Mouse (Mus musculus): Measurements from ENCODE around the gene Trabd2b.

Trabd2b gene

DNA sequence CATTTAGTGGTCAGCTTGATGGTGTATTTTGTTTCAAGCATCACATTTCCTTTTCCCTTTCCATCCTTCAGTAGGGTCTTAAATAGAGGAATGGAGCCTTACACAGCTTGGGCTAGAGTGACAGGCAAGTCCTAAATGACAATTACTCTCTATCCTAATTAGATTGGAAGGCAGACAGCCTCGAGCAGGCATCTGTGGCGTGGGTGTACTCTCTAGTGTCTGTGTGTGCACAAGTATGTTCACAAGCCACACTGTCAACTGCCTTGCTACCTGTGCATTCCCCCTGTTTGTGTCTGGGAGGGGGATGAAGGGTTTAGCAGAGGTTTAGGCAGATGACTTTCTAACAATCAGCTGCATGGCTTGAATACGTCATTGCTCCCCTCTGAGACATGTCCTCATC lies 6.7 kb upstream of the Trabd2b start:
- no peak for DNase-seq (ENCODE audit: low spot score)

DNA sequence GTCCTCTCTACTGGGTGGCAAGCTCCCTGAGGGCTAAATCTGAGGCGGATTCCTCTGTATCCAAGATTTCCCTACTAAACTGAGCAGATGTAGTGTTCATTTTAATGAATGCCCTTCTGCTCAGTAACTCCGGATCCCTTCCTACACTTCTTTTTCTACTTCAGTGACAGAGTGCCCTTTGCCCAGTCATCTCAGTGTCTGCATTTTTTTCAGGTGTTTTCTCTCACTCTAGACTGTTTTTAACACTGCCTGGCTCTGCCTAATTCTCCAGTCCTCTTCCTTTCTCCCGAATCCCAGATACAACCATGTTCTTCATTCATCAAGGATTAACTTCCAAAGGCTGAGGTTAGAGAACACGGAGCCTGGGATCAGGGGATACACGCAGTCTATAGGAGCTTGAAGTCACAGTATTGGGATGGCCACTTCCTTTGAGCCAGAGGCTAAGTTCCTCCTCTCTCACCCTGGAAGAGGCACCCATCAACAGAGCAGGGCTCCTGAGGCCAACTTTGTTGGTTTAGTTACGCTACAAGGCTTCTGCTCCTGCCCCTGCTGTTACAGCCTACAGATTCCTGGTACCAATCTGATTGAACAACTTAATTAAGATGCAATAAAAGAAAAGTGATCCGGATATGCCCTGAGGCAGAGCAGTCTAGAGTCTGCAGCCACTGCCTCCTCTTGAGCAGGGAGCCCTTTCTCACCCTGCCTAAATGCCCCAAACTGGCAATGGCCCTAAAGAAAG lies 4.4 kb upstream of the Trabd2b start:
- DNase-seq (ENCODE audit: low spot score) = no peak

DNA sequence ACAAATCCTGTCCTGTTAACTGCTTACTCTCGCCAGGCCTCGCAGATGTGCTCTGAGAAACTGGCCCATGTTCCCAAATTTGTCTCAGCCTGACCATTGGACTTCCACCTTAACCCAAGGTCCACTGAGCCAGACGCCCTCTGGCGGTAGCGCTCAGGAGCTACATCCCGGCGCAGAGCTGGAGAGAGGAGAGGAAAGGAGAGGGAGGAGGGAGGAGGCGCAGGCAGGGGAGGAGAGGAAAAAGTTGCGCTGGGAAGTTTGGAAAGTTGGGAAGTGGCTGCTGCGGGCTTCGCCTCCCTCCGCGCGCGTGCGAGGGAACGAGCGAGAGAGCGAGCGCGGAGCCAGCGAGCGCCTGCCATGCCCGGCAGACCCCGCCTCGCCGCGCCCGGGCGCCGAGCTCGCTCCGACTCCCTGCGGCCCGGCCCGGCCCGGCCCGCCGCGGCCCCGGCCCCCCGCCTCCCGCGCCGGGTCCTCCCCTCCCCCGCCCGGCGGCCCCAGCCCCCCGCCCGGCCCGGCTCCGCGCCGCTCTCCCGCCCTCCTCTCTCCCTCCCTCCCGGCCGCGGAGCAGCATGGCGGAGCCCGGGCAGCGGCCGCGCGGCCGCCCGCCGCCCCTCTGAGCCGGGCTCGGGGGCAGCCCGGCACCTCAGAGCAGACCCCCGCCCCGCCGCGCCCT lies 706 bp upstream of the Trabd2b start:
- no peak for DNase-seq (ENCODE audit: low spot score)

DNA sequence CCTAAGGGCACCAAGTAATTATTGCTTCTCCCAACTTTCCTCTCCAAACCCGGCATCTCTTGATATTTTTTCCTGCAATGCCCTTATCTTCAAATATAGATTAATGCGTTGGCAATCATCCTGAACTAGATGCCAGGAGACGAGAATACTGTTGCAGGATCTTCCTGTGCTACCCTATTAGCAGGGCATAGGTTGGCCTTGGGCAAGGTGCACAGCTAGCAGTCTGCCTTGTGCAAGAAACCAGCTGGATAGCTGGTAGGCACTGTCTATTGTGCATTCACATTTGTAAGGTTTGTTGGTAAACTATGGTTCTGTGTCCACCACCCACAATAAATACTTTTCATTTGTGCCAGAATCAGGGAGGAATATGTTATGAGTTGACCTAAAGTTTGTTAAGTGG lies 992 bp downstream of the Trabd2b start:
- DNase-seq (ENCODE audit: low spot score) = no peak

DNA sequence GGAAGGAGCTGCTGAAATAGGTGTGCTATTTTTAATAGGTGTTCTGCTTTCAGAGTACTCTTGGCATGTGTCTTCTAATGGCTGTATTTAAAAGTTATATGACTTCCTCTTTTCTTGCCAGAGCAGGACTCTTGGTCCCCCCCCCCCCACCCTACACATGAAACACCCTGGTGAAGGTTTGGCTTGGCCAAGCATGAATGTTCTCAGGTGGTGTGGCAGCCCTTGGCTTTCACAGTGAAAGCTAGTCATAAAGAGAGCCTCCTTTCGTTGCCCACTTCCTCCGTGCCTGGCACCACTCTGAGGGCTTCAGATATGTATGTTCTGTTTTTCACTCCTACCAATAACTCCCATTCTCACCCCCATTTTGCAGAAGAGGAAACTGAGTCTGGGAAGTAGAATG lies 1.8 kb downstream of the Trabd2b start:
- DNase-seq (ENCODE audit: low spot score) = no peak

DNA sequence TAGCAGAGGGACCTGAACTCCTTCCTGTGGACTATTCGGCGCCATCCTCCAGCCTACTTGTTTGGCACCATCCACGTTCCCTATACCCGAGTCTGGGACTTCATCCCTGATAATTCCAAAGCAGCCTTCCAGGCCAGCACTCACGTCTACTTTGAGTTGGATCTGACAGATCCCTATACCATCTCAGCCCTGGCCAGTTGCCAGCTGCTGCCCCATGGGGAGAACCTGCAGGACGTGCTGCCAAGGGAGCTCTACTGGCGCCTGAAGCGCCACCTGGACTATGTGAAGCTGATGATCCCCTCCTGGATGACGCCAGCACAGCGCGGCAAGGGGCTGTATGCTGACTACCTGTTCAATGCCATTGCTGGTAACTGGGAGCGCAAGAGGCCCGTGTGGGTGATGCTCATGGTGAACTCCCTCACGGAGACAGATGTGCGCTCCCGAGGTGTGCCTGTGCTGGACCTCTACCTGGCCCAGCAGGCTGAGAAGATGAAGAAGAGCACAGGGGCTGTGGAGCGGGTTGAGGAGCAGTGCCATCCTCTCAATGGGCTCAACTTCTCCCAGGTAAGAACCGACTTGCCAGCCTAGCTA lies 2.5 kb downstream of the Trabd2b start:
- DNase-seq (ENCODE audit: low spot score) = no peak

DNA sequence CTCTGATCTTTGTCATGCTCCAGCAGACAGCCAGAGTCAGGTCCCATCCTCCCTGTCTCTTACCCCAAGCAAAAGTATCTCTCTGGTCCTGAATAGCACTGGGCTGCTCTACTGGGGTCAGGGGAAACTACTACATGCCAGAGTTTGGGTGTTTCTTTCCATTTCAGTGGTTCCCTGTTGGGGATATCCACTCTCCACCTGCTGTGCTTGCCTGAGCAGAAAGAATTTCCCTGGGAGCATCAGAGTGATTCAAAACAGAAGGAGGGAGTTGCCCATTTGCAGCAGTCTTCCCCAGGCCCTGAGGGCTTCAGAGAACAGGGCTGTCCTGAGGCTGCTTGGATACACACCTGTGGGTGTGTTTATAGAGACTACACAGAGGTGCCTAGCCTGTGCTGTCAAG lies 3.0 kb downstream of the Trabd2b start:
- no peak for DNase-seq (ENCODE audit: low spot score)

DNA sequence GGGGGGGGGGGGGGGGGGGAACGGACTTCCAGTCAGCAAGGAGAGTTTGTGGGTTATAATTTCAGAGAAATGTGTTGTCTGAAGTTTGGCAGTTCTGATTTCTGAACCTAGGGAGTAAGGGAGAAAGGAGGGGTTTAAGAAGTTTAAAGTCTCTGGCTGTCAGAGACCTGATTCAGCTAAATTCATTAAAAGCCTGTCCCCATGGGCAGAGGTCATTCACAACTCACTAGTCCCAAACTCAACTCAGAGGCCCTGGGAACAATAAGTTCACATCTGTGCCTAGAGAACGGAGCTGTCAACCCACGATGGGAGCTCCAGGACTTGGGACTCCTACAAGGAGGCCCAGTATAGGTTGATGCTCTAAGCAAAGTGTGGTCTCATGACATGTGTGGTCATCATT lies 3.5 kb downstream of the Trabd2b start:
- DNase-seq (ENCODE audit: low spot score) = no peak

DNA sequence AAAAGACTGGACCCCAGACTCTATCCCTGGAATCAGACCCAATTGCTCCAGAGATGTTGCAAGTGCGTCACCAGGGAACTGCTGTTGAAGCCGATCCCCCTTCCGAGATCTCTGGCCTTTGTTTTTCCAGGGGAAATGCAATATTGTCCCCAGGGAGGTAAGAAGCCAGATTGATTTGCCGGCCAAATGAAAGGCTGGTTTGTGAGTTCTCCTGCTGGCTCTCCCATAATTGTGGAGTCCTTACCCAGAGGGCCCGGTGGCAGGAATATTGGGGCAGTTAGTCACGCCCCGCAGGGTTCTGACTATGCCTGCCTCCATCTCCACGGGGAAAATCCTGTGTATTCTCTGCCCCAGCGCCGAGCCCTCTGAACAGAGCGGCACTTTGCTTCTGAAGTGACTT lies 3.9 kb downstream of the Trabd2b start:
- no peak for DNase-seq (ENCODE audit: low spot score)

DNA sequence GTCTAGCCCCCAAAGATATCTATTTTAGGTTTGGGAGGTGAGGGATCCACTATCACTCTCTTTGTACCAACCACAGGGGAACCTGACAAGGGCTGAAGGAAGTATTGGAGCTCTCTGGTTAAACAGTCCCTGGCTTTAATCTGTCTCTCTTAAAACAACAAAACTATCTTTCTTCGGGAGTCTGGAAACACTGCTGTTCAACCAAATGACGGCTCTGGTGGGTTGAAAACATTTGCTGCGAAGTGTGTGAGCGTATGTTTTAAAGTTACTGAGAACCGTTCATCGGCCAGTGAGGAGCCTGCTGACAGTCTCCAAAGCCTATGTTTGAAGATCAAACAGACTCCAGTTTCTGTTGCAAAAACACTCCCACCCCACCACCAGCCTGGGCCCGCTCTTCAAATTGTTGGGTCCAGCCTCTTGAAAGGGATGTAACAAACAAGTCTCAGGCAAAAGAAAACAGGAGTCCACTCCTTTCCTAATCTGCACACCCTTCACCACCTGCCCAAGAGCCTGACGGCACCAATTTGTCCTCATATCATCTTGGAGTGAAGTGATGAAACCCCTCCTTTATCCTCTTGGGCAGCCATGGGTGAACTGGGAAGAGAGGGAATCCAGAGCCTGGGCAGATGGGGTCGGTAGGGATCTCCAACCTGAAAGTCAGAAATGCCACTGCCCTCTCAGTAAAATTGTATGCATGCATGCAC lies 4.6 kb downstream of the Trabd2b start:
- no peak for DNase-seq (ENCODE audit: low spot score)

DNA sequence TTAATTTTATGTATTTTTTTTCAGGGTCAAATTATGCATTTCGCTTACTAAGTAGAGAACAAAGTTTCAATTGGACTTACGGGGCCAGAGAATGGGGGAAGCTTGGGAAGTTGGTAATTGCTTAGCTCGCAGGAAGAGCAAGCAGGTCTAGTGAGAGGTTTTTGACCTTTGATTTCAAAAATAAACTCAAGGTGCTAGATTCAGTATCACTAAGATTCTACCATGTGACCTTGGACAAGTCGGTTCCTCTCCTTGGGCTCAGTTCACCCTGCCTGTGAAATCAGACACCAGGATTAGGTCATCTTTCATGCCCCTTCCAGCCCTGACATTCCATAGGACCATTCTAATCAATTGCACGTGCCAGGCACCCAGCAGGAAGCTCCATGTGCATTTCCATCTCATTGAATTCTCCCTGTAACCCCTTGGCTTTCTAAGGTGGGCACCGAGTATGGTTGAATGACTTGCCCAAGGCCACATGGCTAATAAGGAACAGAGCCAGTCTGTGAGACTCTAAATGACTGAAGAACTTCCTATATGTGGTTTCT lies 5.4 kb downstream of the Trabd2b start:
- no peak for DNase-seq (ENCODE audit: low spot score)

DNA sequence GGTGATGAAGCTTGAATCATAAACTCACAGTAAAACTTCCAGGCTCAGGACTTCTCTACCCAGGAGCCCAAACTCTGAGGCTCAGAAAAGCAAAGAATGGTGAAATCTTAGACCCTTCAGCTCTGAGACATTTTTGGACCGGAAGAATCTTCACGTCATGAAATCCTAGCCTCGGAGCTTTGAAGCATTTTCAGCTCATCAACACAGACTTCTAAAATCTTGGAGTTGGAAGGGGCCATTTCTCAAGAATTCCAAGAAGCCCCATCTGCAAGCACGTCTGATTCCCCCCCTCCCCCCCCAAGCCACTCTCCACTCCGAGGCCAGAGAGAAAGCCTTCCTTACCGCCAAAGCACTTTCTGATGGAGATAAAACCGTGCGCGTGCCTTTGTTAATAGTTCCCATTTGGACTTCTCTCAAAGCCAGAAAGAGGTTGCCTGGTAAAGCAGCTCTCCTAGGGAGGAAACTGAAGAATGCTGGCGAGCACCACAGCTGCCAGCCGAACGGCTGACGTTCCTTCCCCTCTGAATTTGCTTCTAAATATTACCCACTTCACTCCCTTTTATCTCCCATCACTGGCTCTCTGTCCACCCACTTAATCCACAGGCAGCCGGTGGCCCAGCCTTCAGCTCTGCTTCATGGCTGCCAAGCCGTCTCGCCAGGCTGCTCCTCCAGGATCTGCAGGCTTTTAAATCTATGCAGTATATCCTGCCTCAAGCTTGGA lies 9.6 kb downstream of the Trabd2b start:
- no peak for DNase-seq (ENCODE audit: low spot score)

DNA sequence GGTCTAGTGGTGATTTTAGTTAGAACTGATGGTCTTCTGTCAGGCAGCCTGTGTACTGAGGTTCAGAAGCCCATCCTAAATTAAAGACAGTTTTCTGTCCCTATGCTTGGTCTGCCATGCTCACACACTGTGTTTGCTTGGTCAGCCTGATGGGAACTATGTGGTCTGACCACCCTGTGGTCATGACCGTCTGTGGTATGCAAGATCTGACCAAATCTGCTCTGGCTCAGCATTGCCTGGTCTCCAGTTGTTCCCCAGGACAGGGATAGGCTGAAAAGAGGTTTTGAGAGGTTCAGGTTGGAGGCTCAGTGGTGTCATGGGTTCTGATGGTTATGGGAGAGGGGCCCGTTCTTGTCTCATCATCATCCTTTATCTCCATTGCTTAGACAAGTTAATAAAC lies 13.6 kb downstream of the Trabd2b start:
- no peak for DNase-seq (ENCODE audit: low spot score)

DNA sequence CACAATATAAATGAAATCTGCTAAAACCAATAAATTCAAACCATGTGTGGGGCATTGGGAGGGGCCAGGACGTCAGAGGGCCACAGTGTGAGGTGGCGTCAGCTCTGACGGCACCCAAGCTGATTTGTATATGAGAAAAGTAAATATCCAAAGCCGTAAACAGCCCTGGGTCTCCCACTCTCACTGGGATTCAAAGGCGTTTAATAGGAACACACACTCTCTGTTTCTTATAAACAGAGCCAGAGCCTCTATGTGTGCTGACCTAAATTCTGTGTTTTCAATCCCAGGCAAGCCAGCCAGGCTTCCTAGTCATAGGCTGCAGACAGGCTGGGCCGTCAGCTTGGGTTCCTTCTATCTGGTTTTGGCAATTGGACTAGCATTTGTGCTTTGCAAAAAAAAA lies 16.6 kb downstream of the Trabd2b start:
- no peak for DNase-seq (ENCODE audit: low spot score)

DNA sequence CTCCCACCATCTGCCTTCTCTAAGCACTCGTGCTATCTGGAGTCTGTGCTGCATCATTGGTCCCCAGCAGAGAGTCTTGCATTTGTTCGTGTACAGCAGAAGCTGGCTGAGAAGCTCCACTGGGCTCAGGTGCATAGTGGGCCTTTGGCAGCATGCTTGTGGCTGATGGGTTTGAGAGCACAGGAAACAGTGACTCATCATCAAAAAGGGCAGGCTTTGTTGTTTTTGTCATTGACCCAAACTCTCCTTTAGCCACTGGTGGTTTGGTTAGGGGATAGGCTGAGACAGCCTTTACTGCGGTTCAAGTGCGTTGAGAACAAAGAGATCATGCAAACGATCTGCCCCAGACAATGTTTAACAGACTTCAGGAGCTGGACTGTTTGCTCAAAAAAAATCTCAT lies 19.3 kb downstream of the Trabd2b start:
- no peak for DNase-seq (ENCODE audit: low spot score)

DNA sequence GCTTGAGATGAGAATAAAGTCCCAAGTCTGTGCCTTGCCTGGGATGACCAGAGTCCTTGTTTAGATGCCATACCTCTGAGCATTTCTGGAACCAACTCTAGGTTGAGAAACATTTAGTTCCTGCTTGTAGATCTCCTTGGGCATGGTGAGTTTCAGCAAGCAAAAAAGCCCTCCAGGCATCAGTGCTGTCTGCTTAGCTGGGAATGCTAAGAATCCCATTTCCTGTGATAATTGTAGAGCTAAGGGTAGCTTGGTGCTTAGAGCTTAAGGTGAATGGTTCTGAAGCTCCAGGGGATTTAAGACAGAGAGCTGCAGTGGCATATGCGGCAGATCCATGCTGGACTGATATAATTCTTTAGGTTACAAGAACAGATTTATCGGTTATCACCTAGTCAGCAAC lies 26.2 kb downstream of the Trabd2b start:
- DNase-seq (ENCODE audit: low spot score) = no peak

DNA sequence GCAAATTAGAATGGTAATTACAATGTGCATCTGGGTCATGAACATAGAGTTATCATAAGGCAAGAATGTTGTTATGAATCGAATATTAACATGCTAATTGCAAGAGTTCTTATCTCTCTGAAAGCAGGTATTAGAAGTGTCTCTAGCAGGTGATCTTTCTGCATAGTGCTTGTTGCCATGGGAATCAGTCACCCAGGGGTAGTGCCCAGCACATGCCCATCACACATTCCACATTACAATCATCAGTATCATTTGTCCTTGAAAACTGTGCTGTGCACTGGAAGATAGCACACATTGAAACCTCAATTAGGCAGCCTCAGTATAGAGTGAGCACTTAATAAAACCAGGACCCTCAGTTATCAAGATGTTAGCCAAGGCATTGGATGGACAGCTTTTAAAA lies 26.9 kb downstream of the Trabd2b start:
- no peak for DNase-seq (ENCODE audit: low spot score)

DNA sequence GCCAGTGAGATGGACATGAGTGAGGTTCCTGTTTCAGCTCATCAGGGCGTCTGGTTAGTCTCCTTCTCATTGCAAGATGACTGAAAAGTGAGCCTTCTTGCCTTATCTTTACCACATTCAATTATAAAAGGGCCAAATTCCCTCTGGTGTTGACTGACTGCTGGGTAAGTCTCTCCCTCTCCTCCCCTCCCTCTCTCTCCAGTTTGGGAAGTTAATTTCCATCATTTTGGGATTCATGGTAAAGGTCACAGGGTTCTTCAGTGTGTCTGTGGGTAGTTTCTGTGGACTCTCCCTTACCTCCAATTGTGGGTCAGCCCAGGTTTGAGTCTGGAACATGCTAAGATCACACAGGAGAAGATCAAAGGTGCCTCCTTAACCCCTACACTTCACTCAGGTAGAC lies 28.2 kb downstream of the Trabd2b start:
- no peak for DNase-seq (ENCODE audit: low spot score)

DNA sequence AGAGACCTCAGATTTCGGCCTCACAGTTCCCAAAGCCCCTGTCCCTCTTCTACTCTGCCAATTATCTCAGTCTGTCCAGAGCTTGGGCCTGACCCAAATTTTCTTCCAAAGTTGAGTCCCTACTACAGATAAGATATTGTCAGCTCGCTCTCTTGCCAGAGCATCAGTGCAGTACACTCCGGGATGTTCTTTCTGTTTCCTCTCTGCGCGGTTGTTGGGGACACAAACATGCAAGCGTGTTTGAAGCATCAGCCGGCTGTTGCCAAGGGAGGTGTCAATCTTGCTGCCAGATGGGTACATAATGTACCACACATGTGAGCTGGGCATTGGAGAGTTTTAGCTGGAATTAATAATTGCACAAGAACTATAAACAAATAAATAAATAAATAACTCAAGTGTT lies 28.9 kb downstream of the Trabd2b start:
- no peak for DNase-seq (ENCODE audit: low spot score)

DNA sequence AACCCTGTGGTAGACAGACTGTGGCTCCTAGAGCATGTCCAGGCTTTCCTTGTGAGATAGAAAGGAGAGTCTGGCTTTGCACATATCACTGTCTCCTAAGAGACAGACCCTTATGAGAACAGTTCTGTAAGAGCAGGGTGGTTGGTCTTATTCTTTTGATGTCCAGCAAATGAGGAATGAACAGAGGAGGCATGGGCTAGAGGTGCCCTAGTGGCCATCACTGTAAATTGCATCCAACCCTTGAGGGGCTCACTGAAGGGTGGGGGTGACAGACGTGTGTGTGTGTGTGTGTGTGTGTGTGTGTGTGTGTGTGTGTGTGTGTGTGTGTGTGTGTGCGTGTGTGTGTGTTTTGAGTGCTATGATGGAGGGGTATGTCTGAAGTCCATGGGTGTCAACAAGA lies 32.2 kb downstream of the Trabd2b start:
- no peak for DNase-seq (ENCODE audit: low spot score)

DNA sequence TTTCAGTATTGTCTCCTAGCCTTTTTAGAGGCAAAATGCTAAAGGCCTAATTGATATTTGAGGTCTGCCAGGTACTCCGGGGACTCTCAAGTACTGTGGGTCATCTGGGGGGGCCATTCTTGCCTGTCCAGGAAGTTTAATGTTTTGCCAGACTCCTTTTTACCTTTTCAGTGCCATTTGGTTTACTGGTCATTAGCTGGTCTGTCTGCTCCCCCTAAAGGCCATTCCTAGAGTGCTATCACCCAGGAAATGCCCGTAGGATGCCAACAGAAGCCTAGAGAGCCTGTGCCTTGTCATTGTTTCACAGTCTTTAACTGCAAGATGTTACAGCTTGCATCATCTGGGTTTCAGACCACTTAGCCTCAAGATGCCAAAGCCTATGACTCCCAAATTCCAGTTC lies 35.7 kb downstream of the Trabd2b start:
- no peak for DNase-seq (ENCODE audit: low spot score)

DNA sequence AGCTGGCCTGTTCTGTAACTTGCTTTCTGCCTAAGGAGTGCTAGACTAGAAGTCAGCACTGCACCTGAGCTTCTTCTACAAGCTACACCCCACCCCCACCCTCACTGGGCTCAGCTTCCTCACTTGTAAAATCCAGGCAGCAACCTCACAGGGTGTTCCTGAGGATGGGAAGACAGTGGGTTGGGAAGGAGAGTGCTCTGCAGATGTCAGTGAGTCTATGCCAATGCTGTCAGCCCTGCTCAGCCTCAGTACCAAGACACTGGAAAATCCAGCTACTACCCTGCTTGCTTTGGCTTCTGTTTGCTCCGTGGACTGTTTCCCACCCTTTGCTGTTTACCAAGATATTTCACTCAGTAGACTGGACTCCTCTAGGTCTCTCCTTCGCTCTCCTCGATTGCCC lies 36.1 kb downstream of the Trabd2b start:
- DNase-seq (ENCODE audit: low spot score) = no peak
